Mouse (Mus musculus): ENCODE measurements at regions not wholly inside any gene's neighbourhood (a gene's known extent, or its start where the extent isn't known, plus 50 kb on each side); places are given as distances from the start of the nearest gene placed in this dataset.

- no peak for DNase-seq (ENCODE audit: low read depth)
Observed at GRCm38 (mm10) chr2:72886250-72886649, 94.0 kb downstream of the Sp3 start.
